Mouse (Mus musculus): ENCODE results near the gene Atp10b.
A peak's percentile ranks its signal among the peaks of the same experiment; 100 is the strongest.
"Not testable (repeated sequence)": the region's sequence is repeated elsewhere in the genome, so short reads cannot be mapped to it uniquely, and the experiment has no call there.

Atp10b gene

DNA sequence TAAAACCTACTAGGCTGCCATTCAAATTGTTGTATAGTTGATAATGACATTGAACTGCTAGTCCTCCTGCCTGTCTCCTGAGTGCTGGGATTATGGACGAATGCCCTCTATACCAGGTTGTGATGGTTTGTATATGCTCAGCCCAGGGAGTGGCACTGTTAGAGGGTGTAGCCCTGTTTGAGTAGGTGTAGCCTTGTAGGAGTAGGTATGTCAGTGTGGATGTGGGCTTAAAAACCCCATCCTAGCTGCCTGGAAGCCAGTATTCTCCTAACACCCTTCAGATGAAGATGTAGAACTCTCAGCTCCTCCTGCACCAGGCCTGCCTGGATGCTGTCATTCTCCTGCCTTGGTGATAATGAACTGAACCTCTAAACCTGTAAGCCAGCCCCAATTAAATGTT is at the start of gene Atp10b:
Gene Atp10b, plus strand, starts transcription at position 301 of the 400 bp plus-strand sequence.
- no peak for DNase-seq (ENCODE audit: low spot score)

DNA sequence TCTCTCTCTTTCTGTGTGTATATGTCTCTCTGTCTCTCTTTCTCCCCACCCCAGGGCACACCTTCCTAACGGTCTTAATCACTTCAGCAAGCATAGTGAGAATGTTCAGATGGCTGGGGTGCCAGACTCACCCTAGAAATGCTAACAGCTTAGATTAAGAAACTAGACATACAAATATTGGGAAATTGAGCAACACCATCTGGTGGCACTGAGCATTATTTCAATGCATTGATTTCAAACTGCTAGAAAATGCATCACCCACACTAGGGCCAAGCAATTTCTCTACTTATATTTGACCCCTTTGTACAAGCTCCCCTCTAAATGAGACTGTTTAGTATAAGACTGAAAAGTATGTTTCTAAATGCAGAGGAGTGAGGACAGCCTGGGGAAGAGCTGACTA is 48.3 kb upstream of the Atp10b start:
- no peak for DNase-seq (ENCODE audit: low spot score)

- no peak for DNase-seq (ENCODE audit: low spot score)
Observed at GRCm38 (mm10) chr11:43125908-43126477, 23.7 kb upstream of the Atp10b start.

- DNase-seq (ENCODE audit: low spot score): not testable (repeated sequence)
Observed at GRCm38 (mm10) chr11:43126573-43126972, 23.1 kb upstream of the Atp10b start.

DNA sequence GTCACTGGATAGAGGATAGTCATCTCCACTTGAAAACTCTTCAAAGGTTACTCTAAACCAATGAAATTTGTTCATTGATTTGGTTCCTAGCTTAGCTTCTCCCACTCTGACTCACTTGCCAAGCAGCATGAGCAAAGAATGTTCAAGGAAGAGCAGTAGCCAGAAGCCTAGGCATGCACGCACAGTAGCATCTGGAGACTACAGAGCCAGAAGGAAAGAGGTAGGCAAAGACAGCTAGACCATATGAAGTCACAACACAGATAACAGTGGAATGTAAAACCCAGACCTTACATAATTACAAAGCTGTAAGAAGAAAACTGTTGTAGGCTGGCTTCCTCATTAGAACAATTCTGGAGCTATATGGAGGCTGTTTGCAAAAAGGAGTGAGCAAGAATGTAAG is 8.4 kb upstream of the Atp10b start:
- no peak for DNase-seq (ENCODE audit: low spot score)

DNA sequence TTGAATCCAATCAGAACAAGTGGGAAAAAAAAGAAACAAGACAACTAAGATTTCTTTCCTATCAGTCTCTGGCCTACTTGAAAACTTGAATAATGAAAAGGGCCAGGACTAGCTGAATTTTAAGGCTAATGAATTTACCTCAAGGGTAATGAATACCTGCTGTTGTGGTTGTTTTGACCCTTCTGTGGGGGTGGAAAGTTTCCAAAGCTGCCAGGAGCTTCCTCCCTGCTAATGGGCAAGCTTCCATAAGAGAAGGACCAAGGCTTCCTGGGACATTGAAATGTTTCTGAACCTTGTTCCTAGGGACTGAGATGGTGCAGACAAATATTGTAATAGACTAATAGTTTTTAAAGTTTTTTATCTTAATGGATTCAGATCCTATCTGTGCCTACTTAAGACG is 6.9 kb upstream of the Atp10b start:
- DNase-seq (ENCODE audit: low spot score): no peak

- DNase-seq (ENCODE audit: low spot score): no peak
Observed at GRCm38 (mm10) chr11:43144178-43144577, 5.5 kb upstream of the Atp10b start.

DNA sequence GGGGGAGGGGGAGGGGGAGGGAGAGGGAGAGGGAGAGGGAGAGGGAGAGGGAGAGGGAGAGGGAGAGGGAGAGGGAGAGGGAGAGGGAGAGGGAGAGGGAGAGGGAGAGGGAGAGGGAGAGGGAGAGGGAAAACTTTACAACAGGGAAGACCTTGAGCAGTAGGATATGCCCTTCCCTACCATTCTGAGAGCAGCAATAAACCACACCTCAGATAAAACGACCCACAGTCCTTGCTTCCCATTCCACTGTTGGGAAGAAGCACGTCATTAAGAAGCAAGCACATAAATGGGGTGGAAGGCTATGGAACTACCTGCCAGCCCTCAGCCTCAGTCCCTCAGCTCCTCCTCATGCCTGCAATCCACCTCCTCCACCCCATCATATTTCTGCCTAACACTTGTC is 4.8 kb upstream of the Atp10b start:
- not testable (repeated sequence) for DNase-seq (ENCODE audit: low spot score)

- DNase-seq (ENCODE audit: low spot score): peak; percentile 86
Observed at GRCm38 (mm10) chr11:43147380-43147779, 2.3 kb upstream of the Atp10b start.

GRCm38 (mm10) chr11:43148341-43148740 is 1.3 kb upstream of the Atp10b start:
- DNase-seq (ENCODE audit: low spot score): no peak

DNA sequence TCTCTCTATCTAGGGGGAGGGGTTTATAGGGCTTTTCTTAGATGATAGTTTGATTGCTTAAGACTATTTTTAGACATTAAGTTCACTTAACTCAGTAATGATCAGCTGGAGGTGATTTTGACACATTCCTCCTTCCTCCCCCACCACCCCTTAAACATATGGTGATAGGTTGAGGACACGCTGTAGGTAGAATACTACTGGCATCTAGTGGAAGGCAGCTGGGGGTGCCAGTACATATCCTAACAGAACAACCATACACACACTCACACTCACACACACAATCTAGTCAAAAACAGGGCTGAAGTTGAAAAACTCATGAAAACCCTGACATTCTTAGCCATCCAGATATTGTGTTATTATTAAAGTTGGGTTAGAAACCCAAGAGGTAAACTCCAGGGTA is 5.3 kb downstream of the Atp10b start:
- no peak for DNase-seq (ENCODE audit: low spot score)

GRCm38 (mm10) chr11:43155417-43155816 is 5.7 kb downstream of the Atp10b start:
- DNase-seq (ENCODE audit: low spot score): no peak

- DNase-seq (ENCODE audit: low spot score): no peak
Observed at GRCm38 (mm10) chr11:43158814-43159213, 9.1 kb downstream of the Atp10b start.

GRCm38 (mm10) chr11:43160188-43160942 is 10.7 kb downstream of the Atp10b start:
- DNase-seq (ENCODE audit: low spot score): no peak

DNA sequence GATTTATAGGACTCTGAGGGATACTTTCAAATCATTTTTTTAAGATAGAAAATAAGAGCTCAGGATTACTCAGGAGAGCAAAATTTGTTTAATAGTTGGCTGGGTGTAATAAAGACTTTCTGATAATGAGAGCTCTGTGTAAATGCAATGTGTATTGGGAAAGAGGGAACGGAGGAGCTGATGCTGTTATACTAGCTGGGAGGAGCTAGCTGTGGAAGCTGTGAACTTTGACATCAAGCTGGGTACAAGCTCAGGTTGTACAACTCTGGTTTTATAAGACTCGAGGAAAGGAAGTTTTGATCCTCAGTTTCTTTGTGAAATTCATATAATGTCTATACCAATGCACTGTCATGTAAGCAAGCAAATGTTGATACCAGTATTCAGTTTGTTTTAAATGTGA is 20.9 kb downstream of the Atp10b start:
- no peak for DNase-seq (ENCODE audit: low spot score)

DNA sequence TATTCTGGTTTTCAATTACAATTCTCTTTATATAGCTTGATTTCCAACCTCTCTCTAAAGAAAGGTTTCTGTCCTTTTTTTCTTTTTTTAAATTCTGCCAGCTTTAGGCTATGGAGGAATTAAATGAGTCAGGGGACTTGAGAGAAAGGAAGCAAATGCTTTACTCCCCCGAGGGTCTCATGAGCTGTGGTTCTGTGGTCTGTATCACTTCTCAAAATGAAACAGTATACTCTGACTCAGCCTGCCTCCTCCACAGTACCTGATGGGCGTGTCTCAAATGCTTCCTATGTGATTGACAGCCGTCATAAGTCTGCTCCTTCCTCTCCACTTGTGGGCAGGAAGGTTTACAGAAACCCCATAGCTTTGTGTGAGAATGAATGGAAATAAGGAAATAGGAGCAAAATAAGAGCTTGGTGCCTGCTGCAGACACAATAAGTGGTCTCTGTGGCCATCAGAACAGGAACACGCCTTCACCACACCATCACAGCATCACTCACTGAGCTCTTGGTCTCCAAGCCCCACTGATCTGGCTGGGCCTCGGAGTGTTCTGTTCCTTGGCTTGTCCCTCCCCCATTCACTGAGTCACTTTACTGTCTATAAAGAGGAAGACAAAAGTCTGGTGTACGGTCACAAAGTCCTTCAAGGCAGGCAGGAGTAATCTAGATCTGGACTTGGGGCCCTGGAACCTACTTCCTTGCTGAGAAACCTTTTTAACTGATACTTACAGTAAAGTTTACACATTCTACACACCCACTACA is 24.9 kb downstream of the Atp10b start:
- no peak for DNase-seq (ENCODE audit: low spot score)

DNA sequence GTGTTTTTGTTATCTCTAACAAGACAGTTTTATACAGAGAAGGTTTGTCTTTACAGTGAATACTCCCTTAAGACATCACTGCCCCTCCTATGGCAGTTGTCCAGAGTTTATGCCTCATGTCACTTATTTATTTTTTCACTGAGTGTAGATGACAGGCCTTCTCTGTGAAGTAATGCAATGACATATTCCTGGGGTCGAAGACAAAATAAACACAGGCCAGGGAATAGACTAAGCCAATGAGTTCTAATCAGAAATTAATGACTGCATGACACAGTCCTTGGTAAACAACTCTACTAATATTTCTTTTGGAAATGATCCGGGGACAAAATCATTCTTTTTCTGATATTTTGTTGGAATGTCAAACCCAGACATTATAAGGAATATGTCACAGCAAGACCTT is 32.7 kb downstream of the Atp10b start:
- DNase-seq (ENCODE audit: low spot score): peak; percentile 52

DNA sequence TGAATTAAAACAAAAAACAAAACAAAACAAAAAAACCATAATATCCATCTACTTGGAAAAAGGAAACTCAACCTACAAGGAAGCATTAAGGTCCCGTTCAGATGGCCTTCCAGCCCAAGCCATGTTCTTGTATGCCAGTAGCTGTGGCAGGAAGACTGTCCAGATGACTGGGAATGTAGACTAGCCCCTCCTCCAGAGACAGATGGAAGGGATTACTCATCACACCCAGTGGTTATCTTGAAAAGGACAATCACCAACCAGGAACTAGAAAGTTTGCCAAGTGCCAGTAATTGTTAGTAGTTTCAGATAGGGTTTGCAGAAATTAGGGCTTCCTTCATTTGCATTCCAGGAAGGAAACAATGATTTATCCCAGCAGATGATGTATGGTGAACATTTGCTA is 33.1 kb downstream of the Atp10b start:
- DNase-seq (ENCODE audit: low spot score): peak; percentile 72

DNA sequence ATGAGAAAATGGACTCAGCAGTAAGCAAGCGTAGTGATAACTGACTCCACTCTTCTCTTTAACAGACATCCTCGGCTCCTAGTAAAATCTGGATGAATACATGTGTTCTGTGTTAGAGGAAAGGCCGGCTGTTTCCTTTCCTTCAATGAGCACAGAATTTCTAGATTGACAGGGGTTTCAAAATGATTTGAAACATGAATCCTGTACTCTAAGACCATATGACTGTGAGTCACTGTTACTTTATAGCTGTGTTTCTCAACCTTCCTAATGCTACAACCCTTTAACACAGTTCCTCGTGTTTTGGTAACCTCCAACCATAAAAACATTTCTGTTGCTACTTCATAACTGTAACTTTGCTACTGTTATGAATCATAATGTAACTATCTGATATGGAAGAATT is 33.8 kb downstream of the Atp10b start:
- DNase-seq (ENCODE audit: low spot score): peak; percentile 78

- no peak for DNase-seq (ENCODE audit: low spot score)
Observed at GRCm38 (mm10) chr11:43186291-43186690, 36.6 kb downstream of the Atp10b start.

DNA sequence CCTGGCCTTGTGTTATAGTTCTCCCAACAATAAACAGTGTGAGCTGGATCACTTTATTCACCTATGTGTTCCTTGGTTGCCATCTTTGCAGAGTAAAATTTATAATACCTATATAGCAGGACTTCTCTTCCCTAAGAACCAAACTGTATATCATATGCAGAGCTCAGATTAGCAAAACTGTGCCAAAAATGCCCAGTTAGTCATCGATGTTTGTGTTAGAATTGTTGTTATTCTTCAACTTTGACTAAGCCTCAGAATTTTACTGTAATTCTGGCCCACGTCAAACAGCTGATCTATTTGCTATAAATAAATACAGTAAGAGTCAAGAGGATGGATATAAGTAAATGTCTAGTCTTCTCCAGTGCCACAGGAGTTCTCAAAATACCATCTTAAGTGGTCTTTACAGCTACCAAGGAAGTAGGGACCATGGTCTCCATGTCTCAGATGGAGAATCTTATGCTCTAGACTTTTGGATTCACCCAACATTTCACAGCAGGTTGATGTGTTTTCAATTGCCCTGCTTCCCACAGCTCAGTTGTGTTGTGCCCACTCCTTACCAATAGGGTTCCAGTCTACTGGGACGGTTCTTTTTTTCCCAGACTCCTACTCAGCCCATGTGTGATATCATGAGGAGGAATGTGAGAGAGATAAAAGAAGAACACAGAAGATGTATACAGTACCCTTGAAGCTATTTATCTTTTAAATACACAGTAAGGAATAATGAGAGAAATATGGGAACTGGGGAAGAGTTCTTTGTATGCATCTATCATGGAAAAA is 40.3 kb downstream of the Atp10b start:
- no peak for DNase-seq (ENCODE audit: low spot score)

DNA sequence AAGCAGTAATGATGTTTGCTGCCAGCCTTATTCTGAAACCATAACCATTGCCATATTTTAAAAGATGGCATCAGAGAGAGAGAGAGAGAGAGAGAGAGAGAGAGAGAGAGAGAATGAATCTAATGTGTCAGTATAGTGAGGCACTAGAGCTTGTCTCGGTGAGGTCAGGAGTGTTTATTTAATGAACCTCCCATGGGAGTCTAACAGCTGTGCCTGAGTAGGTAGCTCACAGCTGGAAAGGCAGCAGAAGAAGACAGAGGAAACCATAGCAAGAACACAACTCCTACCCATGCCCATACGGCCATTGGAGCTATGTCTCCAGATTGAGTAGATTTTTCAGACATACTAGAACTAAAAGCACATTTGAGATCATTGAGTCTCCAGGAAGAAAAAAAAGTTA is 49.1 kb downstream of the Atp10b start:
- DNase-seq (ENCODE audit: low spot score): no peak
